Mouse (Mus musculus) embryo, embryonic 10.5 days (tissue): ENCODE data around the gene Kif1b.

Source experiments
- DNase-seq: peaks from one replicate; pipeline ENCODE4 v3.0.0-alpha.2; 2015; ENCODE audit warnings: low spot score

Gene Kif1b

DNA sequence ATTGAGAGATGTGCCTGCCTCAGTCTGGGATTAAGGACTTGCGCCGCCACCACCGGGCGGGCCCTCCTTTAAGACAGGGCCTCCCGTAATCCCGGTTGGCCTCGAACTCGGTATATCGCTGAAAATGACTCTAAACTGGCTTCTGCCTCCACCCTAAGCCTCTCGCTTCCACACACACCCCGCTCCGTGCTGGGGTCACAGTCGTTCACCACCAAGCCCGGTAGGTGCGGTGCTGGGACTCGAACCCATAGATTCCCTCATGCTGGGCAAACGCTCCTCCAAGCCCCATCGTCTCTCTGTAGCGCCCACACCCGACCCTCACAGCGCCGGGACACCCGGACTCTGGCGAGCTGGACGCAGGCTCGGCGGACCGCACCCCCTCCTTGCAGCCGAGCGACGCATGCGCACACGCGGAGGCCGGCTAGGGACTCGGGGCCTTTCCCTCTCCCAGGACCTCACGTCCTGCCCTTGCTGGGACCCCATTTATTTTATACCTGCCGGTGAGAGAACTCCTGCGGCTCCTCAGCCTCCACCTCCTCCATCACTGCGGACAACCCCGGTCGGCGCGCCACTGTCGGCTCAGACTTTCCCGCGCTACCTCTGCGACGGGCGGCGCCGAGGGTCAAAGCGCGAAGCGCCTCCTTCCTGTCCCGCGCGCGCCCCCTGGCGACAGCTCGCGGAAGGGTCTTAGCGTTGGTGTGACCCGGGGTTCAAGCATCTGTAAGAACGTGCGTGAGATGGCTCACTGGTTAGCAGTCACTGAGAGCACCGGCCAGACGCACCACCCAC lies 170.3 kb downstream of the Kif1b start, which contains the start of gene Cenps:
Gene Cenps, minus strand, starts transcription at position 648 of the 789 bp plus-strand sequence.
- DNase-seq = peak; percentile 96

DNA sequence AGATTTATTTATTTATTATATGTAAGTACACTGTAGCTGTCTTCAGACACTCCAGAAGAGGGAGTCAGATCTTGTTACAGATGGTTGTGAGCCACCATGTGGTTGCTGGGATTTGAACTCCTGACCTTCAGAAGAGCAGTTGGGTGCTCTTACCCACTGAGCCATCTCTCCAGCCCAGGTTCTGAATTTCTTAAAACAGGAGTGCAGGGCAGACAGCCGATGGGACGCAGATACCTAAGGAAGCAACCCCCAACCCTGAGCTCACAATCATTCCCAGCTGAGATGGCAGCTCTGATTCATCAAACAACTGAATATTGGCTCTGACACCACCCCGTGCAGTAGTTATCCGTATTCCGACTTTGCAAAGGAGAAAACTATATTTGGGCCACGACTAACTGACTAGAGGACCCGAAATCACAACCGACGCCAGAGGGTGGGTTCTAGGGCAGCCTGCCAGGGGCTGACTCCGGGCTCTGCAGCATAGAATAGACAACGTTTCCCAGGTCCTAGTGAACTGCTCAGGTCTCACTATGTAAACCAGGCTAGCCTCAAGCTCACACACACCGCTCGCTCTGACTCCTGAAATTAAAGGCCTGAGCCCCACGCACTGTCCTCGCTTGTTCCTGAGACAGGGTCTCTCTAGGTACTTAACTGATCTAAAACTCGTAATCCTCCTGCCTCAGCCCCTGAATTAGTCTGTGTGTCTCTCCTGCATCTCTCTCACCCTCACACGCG lies 171.2 kb downstream of the Kif1b start:
- no peak for DNase-seq

DNA sequence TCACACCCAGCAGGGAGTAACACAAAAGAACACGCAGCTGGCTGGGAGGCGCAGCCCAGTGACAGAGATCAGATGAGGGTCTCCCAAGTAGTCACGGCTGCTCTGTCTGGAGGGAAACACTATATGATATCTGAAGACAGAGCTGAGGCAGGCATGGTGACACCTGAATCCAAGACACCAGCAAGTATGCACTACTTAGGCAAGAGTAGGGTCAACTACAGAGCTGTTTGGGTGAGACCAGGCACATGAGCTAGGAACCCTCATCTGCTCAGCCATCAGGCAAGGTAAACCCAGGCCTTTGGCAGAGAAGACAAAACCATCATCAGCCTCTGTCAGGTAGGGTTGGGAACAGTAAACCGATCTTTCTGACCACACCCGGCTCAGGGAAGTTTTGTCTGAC lies 174.1 kb downstream of the Kif1b start:
- no peak for DNase-seq

DNA sequence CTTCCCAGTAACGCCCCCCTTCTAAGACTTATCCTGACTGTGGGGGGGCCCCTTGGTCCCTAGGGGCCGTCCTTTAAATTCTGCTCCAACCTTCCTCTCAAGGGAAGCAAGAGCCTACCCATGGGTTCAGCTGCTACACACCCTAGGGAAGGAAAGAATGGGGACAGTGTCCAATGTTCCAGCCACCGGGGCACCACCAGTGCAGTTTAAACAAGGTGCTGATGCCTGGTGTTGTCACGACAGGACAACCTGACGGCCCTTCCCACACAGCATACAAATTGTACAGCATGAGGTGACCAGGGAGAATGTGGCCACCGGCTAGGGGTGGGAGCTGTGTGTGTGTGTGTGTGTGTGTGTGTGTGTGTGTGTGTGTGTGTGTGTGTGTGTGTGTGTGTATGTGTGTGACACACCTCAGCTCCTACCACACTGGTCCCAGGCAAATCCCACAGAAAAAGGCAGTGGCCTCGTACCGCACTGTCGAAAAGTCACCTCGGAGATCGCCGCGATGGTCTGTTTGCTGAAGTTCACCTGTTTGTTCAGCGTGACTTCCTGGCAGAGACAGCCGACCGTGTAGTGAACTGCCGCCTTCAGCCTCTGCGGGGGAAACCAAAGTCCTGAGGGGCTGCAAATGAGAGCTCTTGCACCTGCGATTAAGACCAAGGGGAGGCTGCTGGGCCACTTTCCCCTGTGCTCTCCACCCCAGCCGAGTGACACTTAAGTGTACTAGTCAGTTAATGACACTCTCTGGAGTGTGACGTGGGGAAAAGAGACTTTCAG lies 175.5 kb downstream of the Kif1b start:
- no peak for DNase-seq

DNA sequence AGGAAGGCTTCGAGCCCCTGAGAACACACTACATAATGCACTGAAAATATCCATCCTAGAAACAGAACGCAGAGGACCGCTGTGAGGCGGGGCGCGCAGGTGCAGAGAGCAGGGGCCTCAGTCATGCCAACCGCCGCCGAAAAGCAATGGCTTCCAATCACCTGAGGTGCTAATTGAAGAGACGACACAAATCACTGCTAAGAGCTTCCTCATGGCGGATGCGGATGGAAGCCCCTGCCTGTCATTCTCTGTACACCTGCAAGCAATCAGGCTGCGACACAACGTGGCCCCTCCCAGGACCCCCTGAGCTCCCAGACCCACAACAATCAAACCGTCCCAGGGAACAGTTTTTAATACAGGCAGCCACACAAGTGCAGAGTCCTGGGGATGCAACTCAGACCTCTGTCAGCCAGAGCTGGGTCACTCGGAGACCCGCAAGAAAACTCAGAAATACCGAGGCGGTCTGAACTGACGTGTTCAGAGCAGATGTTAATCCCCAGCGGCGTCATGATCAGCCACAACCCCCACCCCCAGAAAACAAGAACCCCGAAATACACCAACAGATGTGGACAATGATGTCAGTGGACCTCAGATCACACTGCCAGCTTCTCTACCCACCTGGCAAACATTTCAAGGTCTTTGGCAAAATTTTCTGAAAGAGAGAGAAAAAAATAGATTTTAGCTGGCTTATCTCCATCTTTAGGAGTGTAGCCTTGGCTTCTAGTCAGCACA lies 176.3 kb downstream of the Kif1b start:
- no peak for DNase-seq

DNA sequence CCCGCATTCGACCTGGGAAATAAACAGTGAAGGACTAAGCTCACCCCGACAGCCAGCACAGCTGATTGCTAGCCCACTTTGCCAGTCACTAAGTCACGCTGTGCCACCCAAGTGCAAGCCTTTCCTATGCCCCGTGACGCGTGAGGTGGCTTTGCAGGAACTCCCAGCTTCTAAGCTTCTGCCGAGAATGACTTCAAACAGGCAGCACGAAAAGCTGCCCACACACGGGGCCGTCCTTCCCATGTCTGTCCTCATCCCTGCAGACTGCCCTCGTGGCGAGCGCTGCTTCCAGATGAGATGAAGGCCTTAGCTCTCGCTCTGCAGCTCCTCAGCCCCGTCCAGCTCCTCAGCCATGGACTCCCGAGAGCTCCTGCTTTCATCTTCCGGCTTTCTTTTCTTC lies 179.0 kb downstream of the Kif1b start:
- no peak for DNase-seq

DNA sequence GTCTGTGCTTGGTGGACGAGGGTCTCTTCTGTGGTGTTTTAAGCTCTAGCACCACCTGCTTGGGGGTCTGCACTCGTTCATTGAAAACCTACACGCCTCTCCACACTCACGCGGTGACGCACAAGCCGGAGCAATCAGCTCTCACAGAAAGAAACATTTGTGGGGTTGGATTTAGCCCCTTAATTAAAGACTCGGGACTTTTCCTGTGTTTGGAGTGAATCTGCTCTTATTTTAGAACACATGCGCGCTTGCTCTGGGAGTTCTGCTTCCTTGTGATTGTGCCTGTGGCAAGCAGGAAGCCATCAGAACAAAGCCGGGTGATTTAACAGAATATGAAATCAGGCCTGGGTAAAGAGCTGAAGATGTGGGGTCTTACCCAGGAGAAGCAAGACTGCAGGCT lies 180.8 kb downstream of the Kif1b start, which contains the start of gene Cort:
Gene Cort, minus strand, starts transcription at position 101 of the 400 bp plus-strand sequence.
- DNase-seq = no peak
